Comparison of ENCODE assay signal across 17 mouse cellular contexts in the genomic region with DNA sequence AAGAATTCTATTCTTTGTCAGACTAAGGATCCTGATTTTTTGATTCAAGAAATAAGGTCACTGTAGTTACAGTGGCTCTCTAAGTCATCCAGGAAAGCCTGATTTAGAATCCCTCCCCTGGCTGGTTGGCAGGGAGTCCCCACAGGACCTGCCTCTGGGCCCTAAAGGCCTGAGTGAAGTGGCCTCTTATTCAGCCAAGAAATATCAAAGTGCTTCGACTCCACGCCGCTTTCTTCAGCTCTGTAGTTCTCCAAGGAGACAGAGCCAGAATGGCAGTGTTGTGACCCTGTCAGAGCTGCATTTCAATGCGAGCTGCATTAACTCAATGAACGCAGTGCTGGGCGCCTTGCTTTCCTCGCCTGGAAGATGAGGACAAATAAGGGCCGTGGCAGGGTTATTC. TPM values are rescaled to one million over a fixed set of nuclear protein-coding genes. Genes with fewer than 3 reads are reported as not detected.
DNase-seq lines count a peak whose midpoint lies in the region; ATAC-seq and TF ChIP-seq lines count a peak whose summit lies in the region.
"Had no signal": no experiment of that assay in that cellular context is flagged by ENCODE, and none has a peak within 500 bp of the region (broad histone marks: within the 10 kb centered on the region; RNA-seq: fewer than 3 reads in every experiment).

No protein-coding gene starts in this region.

- intact Hi-C loops in heart, postnatal 25 days (cut with DNase I): no loop called here

- H3K4me3 ChIP-seq in heart, embryonic 14.5 days (ENCODE audit: control insufficient read depth in 1 of 2, insufficient read depth in 1 of 2, low read depth in 1 of 2, low read length in 2 of 2): no peak overlapping the region
- no peak overlapping the region for H3K4me3 ChIP-seq in midbrain, embryonic 10.5 days
- no peak overlapping the region for H3K4me3 ChIP-seq in midbrain, embryonic 15.5 days
- no peak overlapping the region for H3K4me3 ChIP-seq in hindbrain, postnatal 0 days (ENCODE audit: low read length)
- H3K4me3 ChIP-seq: left cerebral cortex, adult 2 months; limb, embryonic 12.5 days; liver, embryonic 13.5 days; lung, embryonic 15.5 days; neural tube, embryonic 12.5 days had no signal

- H3K27me3 ChIP-seq in heart, embryonic 14.5 days (ENCODE audit: control insufficient read depth, insufficient read depth, low read length): no peaks in the 10 kb centered on the region
- H3K27me3 ChIP-seq in midbrain, embryonic 10.5 days (ENCODE audit: low read depth, poor library complexity, severe bottlenecking): peaks cover 98% of the 10 kb centered on the region
- peaks cover 6% of the 10 kb centered on the region; the same call in 1 of the 2 replicates for H3K27me3 ChIP-seq in midbrain, embryonic 15.5 days (replicated peaks)
- no peaks in the 10 kb centered on the region for H3K27me3 ChIP-seq in hindbrain, postnatal 0 days (ENCODE audit: insufficient read depth, low read length)
- H3K27me3 ChIP-seq: lung, embryonic 15.5 days; neural tube, embryonic 12.5 days had no signal

- H3K4me1 ChIP-seq in heart, embryonic 14.5 days (ENCODE audit: control insufficient read depth in 2 of 2, insufficient read depth in 2 of 2, low read length in 2 of 2): peaks cover 14 to 15% of the 10 kb centered on the region in 2 experiments
- peaks cover 28% of the 10 kb centered on the region for H3K4me1 ChIP-seq in midbrain, embryonic 10.5 days
- H3K4me1 ChIP-seq in midbrain, embryonic 15.5 days: peaks cover 4% of the 10 kb centered on the region; the same call in 1 of the 2 replicates
- H3K4me1 ChIP-seq in hindbrain, postnatal 0 days (ENCODE audit: insufficient read depth, low read length): no peaks in the 10 kb centered on the region
- H3K4me1 ChIP-seq: limb, embryonic 12.5 days; neural tube, embryonic 12.5 days had no signal

- TF ChIP-seq CTCF in hindbrain, postnatal 0 days (IDR thresholded peaks at IDR 0.05; ENCODE audit: low read depth): no peak

- no peak for ATAC-seq in heart, embryonic 14.5 days (ENCODE audit: insufficient number of reproducible peaks, insufficient read depth, low FRiP score, low read depth)
- ATAC-seq in midbrain, embryonic 15.5 days (replicated peaks): no peak
- ATAC-seq in hindbrain, postnatal 0 days: peak; percentile 45
- ATAC-seq: intestine, postnatal 0 days had no signal

- H3K36me3 ChIP-seq in heart, embryonic 14.5 days (ENCODE audit: control insufficient read depth, insufficient read depth, low read length): no peaks in the 10 kb centered on the region
- no peaks in the 10 kb centered on the region for H3K36me3 ChIP-seq in midbrain, embryonic 10.5 days
- no peaks in the 10 kb centered on the region for H3K36me3 ChIP-seq in midbrain, embryonic 15.5 days (replicated peaks)
- no peaks in the 10 kb centered on the region for H3K36me3 ChIP-seq in hindbrain, postnatal 0 days (ENCODE audit: insufficient read depth, low read length)
- H3K36me3 ChIP-seq: G1E; limb, embryonic 12.5 days; liver, embryonic 13.5 days; lung, embryonic 15.5 days; neural tube, embryonic 12.5 days had no signal

- H3K9ac ChIP-seq in heart, embryonic 14.5 days (ENCODE audit: low read length): no peak overlapping the region
- no peak overlapping the region for H3K9ac ChIP-seq in midbrain, embryonic 15.5 days
- H3K9ac ChIP-seq in hindbrain, postnatal 0 days (replicated peaks; ENCODE audit: low read length): no peak overlapping the region
- H3K9ac ChIP-seq: limb, embryonic 12.5 days; liver, embryonic 13.5 days; lung, embryonic 15.5 days; neural tube, embryonic 12.5 days had no signal

- H3K27ac ChIP-seq in heart, embryonic 14.5 days (replicated peaks in 1 of 2; ENCODE audit: control insufficient read depth in 1 of 2, insufficient read depth in 1 of 2, low read depth in 2 of 2, low read length in 2 of 2): peak overlapping the region; percentile 4 to 59; a peak in 3 of 4 replicates
- 0 out of 2 replicates have a peak overlapping the region, but pooled peaks have one; percentile 13 for H3K27ac ChIP-seq in midbrain, embryonic 10.5 days (replicated peaks)
- no peak overlapping the region for H3K27ac ChIP-seq in midbrain, embryonic 15.5 days
- H3K27ac ChIP-seq in hindbrain, postnatal 0 days: no peak overlapping the region
- H3K27ac ChIP-seq: kidney, postnatal 0 days; left cerebral cortex, adult 2 months; limb, embryonic 12.5 days; liver, embryonic 13.5 days; lung, embryonic 15.5 days; neural tube, embryonic 12.5 days; stomach, postnatal 0 days had no signal

- no peak overlapping the region for H3K4me2 ChIP-seq in heart, embryonic 14.5 days (ENCODE audit: low read length)
- H3K4me2 ChIP-seq in midbrain, embryonic 15.5 days: no peak overlapping the region
- H3K4me2 ChIP-seq in hindbrain, postnatal 0 days (ENCODE audit: low read depth, low read length): no peak overlapping the region
- H3K4me2 ChIP-seq: limb, embryonic 12.5 days; liver, embryonic 13.5 days; lung, embryonic 15.5 days; neural tube, embryonic 12.5 days had no signal

- WGBS in heart, embryonic 14.5 days: 40% methylated on average over 8 of the region's 8 CpGs
- 57% methylated on average over 8 of the region's 8 CpGs for WGBS in midbrain, embryonic 10.5 days
- WGBS in midbrain, embryonic 15.5 days: 44% methylated on average over 8 of the region's 8 CpGs
- WGBS in hindbrain, postnatal 0 days: 45% methylated on average over 8 of the region's 8 CpGs

- no peaks in the 10 kb centered on the region for H3K9me3 ChIP-seq in heart, embryonic 14.5 days (ENCODE audit: control insufficient read depth, low read length)
- H3K9me3 ChIP-seq in midbrain, embryonic 10.5 days (replicated peaks): no peaks in the 10 kb centered on the region
- H3K9me3 ChIP-seq in midbrain, embryonic 15.5 days: no peaks in the 10 kb centered on the region
- no peaks in the 10 kb centered on the region for H3K9me3 ChIP-seq in hindbrain, postnatal 0 days (ENCODE audit: low read length)
- H3K9me3 ChIP-seq: G1E; limb, embryonic 12.5 days; liver, embryonic 13.5 days; lung, embryonic 15.5 days; neural tube, embryonic 12.5 days had no signal

- no peak for DNase-seq in heart, postnatal 25 days (ENCODE audit: low spot score)
- peak; percentile 16 for DNase-seq in midbrain, embryonic 10.5 days (ENCODE audit: low spot score)
- DNase-seq in hindbrain, postnatal 0 days (ENCODE audit: low spot score): peak; percentile 30
- peak; percentile 2 for DNase-seq in retina, postnatal 1 day
- DNase-seq in adrenal gland, postnatal 25 days: no peak
- DNase-seq: cerebellum, adult 9-11 months had no signal

RNA-seq across cellular contexts. Expression of gene Rtl5, which starts 38.7 kb away (rescaled TPM):
- 0.53 and 0.55 TPM in 2 replicates for polyA plus RNA-seq in heart, embryonic 14.5 days (2014; fragmentation: Nextera tagmentation; extraction: Ambion mirVana)
- total RNA-seq in heart, postnatal 25 days (2021): 1 to 10 TPM; 1.4 to 1.8 TPM
- polyA plus RNA-seq in midbrain, embryonic 10.5 days (2016; fragmentation: Nextera tagmentation; extraction: Ambion mirVana): 4.0 and 4.8 TPM in 2 replicates
- polyA plus RNA-seq in midbrain, embryonic 15.5 days (2015; fragmentation: Nextera tagmentation; extraction: Ambion mirVana): 9.4 and 11.6 TPM in 2 replicates
- total RNA-seq in hindbrain, postnatal 0 days (2014; rRNA removed): 23.7 and 33.8 TPM in 2 replicates
- 3.6 and 4.8 TPM in 2 replicates for polyA plus RNA-seq in hindbrain, postnatal 0 days (2015; fragmentation: Nextera tagmentation; extraction: Ambion mirVana)
- 6.1 and 8.9 TPM in 2 replicates for total RNA-seq in adrenal gland, postnatal 25 days (2021)
- polyA plus RNA-seq: G1E had no signal

Comparison
In these comparisons a context has a peak if more than half of its experiments do, and no peak if none do; other contexts are left out.
1. H3K27ac ChIP-seq: peak in heart, embryonic 14.5 days (2 of 2) and midbrain, embryonic 10.5 days (single experiment); none in midbrain, embryonic 15.5 days (single experiment) and hindbrain, postnatal 0 days (single experiment).
2. DNase-seq: peak in midbrain, embryonic 10.5 days (single experiment), hindbrain, postnatal 0 days (single experiment) and retina, postnatal 1 day (single experiment); none in heart, postnatal 25 days (single experiment) and adrenal gland, postnatal 25 days (single experiment).